20 mouse cellular contexts compared by ENCODE assay signal in the genomic region with DNA sequence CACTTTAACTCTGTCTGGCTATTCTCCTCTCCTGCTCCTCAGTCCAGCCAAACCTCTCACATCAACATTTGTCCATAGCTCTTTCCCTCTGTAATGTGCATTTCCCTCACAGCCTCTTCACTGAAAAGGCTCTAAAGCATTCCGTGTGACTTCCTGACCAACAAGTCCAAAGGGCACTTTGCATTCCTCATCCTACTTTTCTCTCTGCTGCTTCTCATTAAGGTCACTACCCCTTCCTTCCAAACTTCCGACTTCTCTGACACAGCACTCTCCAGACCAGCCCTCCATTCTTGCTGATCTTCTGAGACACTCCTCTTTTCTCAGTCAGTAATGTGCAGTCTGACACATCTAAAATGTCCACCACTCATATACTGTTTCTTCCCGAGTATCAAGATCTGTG. TPM values are rescaled to one million over a fixed set of nuclear protein-coding genes. Genes with fewer than 3 reads are reported as not detected.
A peak's percentile ranks its signal among the peaks of the same experiment; 100 is the strongest.
DNase-seq lines count a peak whose midpoint lies in the region; ATAC-seq and TF ChIP-seq lines count a peak whose summit lies in the region.
"Had no signal": no experiment of that assay in that cellular context is flagged by ENCODE, and none has a peak within 500 bp of the region (broad histone marks: within the 10 kb centered on the region; RNA-seq: fewer than 3 reads in every experiment).

No protein-coding gene starts in this region.

- H3K27me3 ChIP-seq in heart, embryonic 15.5 days = no peaks in the 10 kb centered on the region
- H3K27me3 ChIP-seq in intestine, postnatal 0 days (replicated peaks; ENCODE audit: control insufficient read depth, insufficient read depth, low read length) = no peaks in the 10 kb centered on the region
- H3K27me3 ChIP-seq: forebrain, embryonic 15.5 days; limb, embryonic 12.5 days; liver, embryonic 12.5 days; lung, embryonic 15.5 days had no signal

- no peaks in the 10 kb centered on the region for H3K9me3 ChIP-seq in heart, embryonic 15.5 days (replicated peaks)
- H3K9me3 ChIP-seq in intestine, postnatal 0 days (ENCODE audit: control insufficient read depth) = no peaks in the 10 kb centered on the region
- H3K9me3 ChIP-seq: forebrain, embryonic 15.5 days; G1E; heart, embryonic 10.5 days; limb, embryonic 12.5 days; liver, embryonic 12.5 days; lung, embryonic 15.5 days had no signal

- H3K4me1 ChIP-seq in heart, embryonic 15.5 days (replicated peaks) = peaks cover 24% of the 10 kb centered on the region
- H3K4me1 ChIP-seq in lung, adult 2 months (ENCODE audit: control insufficient read depth, insufficient read depth, low read length) = peaks cover 12% of the 10 kb centered on the region
- no peaks in the 10 kb centered on the region for H3K4me1 ChIP-seq in intestine, postnatal 0 days (replicated peaks; ENCODE audit: control insufficient read depth, insufficient read depth, low read length)
- H3K4me1 ChIP-seq: forebrain, embryonic 15.5 days; heart, embryonic 10.5 days; limb, embryonic 12.5 days; lung, embryonic 15.5 days had no signal

- WGBS in heart, embryonic 15.5 days = 51% methylated on average over 3 of the region's 3 CpGs
- 60% methylated on average over 3 of the region's 3 CpGs for WGBS in lung, adult 2 months
- 42% methylated on average over 3 of the region's 3 CpGs for WGBS in intestine, postnatal 0 days

- H3K9ac ChIP-seq in heart, embryonic 15.5 days = no peak overlapping the region
- H3K9ac ChIP-seq in intestine, postnatal 0 days (ENCODE audit: low read depth, low read length) = no peak overlapping the region
- H3K9ac ChIP-seq: forebrain, embryonic 15.5 days; limb, embryonic 12.5 days; liver, embryonic 12.5 days; lung, embryonic 15.5 days had no signal

- ATAC-seq in heart, embryonic 15.5 days (replicated peaks; ENCODE audit: insufficient number of reproducible peaks, insufficient read depth, low FRiP score, low read depth) = no peak
- ATAC-seq in intestine, postnatal 0 days = peak; percentile 60
- ATAC-seq: forebrain, embryonic 15.5 days; hindbrain, embryonic 16.5 days; liver, embryonic 12.5 days had no signal

- intact Hi-C loops in heart, postnatal 10 days (cut with DNase I) = no loop called here

- TF ChIP-seq CTCF in lung, adult 2 months (IDR thresholded peaks at IDR 0.05; ENCODE audit: insufficient read depth, low read length) = no peak
- TF ChIP-seq CTCF in intestine, postnatal 0 days (IDR thresholded peaks at IDR 0.05; ENCODE audit: low read depth) = no peak

- no peak for DNase-seq in heart, postnatal 10 days
- peak; percentile 42 to 59 for DNase-seq in lung, adult 18-20 months
- DNase-seq in lung, adult 2 months = no peak
- DNase-seq in yolk sac, embryonic 10.5 days (ENCODE audit: low spot score) = peak; percentile 68
- no peak for DNase-seq in thymus, postnatal 14 days
- DNase-seq: adrenal gland, postnatal 25 days; cerebellum, adult 11-12 months; cerebellum, postnatal 25 days; embryo, embryonic 11 days; gastrocnemius, postnatal 36 days had no signal

- H3K27ac ChIP-seq in heart, embryonic 15.5 days = peak overlapping the region; percentile 56
- H3K27ac ChIP-seq in intestine, postnatal 0 days (ENCODE audit: low read depth, low read length) = peak overlapping the region; percentile 46
- H3K27ac ChIP-seq: forebrain, embryonic 15.5 days; heart, embryonic 10.5 days; limb, embryonic 12.5 days; liver, embryonic 12.5 days; lung, embryonic 15.5 days; stomach, postnatal 0 days had no signal

- H3K4me3 ChIP-seq in heart, embryonic 15.5 days = no peak overlapping the region
- no peak overlapping the region for H3K4me3 ChIP-seq in lung, adult 2 months (replicated peaks; ENCODE audit: extremely low read depth, low read depth, low read length)
- H3K4me3 ChIP-seq in intestine, postnatal 0 days (ENCODE audit: low read depth, low read length) = no peak overlapping the region
- H3K4me3 ChIP-seq: forebrain, embryonic 15.5 days; heart, embryonic 10.5 days; limb, embryonic 12.5 days; liver, embryonic 12.5 days; lung, embryonic 15.5 days had no signal

- peaks cover 61% of the 10 kb centered on the region for H3K36me3 ChIP-seq in heart, embryonic 15.5 days
- H3K36me3 ChIP-seq in intestine, postnatal 0 days (ENCODE audit: control insufficient read depth, insufficient read depth) = peaks cover 76% of the 10 kb centered on the region

- no peak overlapping the region for H3K4me2 ChIP-seq in heart, embryonic 15.5 days
- no peak overlapping the region for H3K4me2 ChIP-seq in intestine, postnatal 0 days (replicated peaks; ENCODE audit: low read depth)
- H3K4me2 ChIP-seq: forebrain, embryonic 15.5 days; limb, embryonic 12.5 days; liver, embryonic 12.5 days; lung, embryonic 15.5 days had no signal

- no peak for TF ChIP-seq POLR2A in lung, adult 2 months (IDR thresholded peaks at IDR 0.05; ENCODE audit: borderline replicate concordance, extremely low read depth, low read depth, low read length)

RNA-seq across cellular contexts. Expression of a gene that starts 12.6 kb away (rescaled TPM):
- 4.6 and 5.5 TPM in 2 replicates for polyA plus RNA-seq in heart, embryonic 15.5 days (2015; fragmentation: Nextera tagmentation; extraction: Ambion mirVana)
- total RNA-seq in heart, postnatal 10 days (2021) = 10 to 100 TPM; 12.8 to 12.9 TPM
- 48.5 and 54.4 TPM in 2 replicates for polyA plus RNA-seq in lung, adult 2 months (2012; rRNA removed)
- 2.8 and 4.2 TPM in 2 replicates for polyA plus RNA-seq in intestine, postnatal 0 days (2015; fragmentation: Nextera tagmentation; extraction: Ambion mirVana)

RNA-seq across cellular contexts. Expression of a gene that starts 12.7 kb away (rescaled TPM):
- 60.6 and 68.7 TPM in 2 replicates for polyA plus RNA-seq in heart, embryonic 15.5 days (2015; fragmentation: Nextera tagmentation; extraction: Ambion mirVana)
- 10 to 100 TPM; 44.3 to 46.2 TPM for total RNA-seq in heart, postnatal 10 days (2021)
- polyA plus RNA-seq in lung, adult 2 months (2012; rRNA removed) = 20.8 and 38.4 TPM in 2 replicates
- 71.8 and 76.0 TPM in 2 replicates for polyA plus RNA-seq in intestine, postnatal 0 days (2015; fragmentation: Nextera tagmentation; extraction: Ambion mirVana)

RNA-seq across cellular contexts. Expression of a gene that starts 31.5 kb away (rescaled TPM):
- 54.2 and 73.7 TPM in 2 replicates for polyA plus RNA-seq in heart, embryonic 15.5 days (2015; fragmentation: Nextera tagmentation; extraction: Ambion mirVana)
- 10 to 100 TPM; 37.5 to 37.7 TPM for total RNA-seq in heart, postnatal 10 days (2021)
- 978 and 1,062 TPM in 2 replicates for polyA plus RNA-seq in lung, adult 2 months (2012; rRNA removed)
- polyA plus RNA-seq in intestine, postnatal 0 days (2015; fragmentation: Nextera tagmentation; extraction: Ambion mirVana) = 221 and 225 TPM in 2 replicates

RNA-seq across cellular contexts. Expression of a gene that starts 40.7 kb away (rescaled TPM):
- 147 and 185 TPM in 2 replicates for polyA plus RNA-seq in heart, embryonic 15.5 days (2015; fragmentation: Nextera tagmentation; extraction: Ambion mirVana)
- 10 to 100 TPM; 24.9 to 25.3 TPM for total RNA-seq in heart, postnatal 10 days (2021)
- 6.1 and 10.1 TPM in 2 replicates for polyA plus RNA-seq in lung, adult 2 months (2012; rRNA removed)
- 37.3 and 42.7 TPM in 2 replicates for polyA plus RNA-seq in intestine, postnatal 0 days (2015; fragmentation: Nextera tagmentation; extraction: Ambion mirVana)

Comparison
In these comparisons a context has a peak if more than half of its experiments do, and no peak if none do; other contexts are left out.
1. DNase-seq: peak in lung, adult 18-20 months (2 of 2) and yolk sac, embryonic 10.5 days (single experiment); none in heart, postnatal 10 days (0 of 2), lung, adult 2 months (single experiment) and thymus, postnatal 14 days (single experiment).